Mouse (Mus musculus): ENCODE results near the gene Glrx5. TPM values are rescaled to one million over a fixed set of nuclear protein-coding genes. Genes with fewer than 3 reads are reported as not detected.

Gene Glrx5
- total RNA-seq, 2 experiments from 2014 or later, result 62.9 to 65.1 TPM

GRCm38 (mm10) chr12:105022776-105023175 is 9.7 kb upstream of the Glrx5 start:
- intact Hi-C loops (cut with DNase I), result no loop called here
- DNase-seq (ENCODE audit: extremely low spot score in 1 of 2, low spot score in 2 of 2), result no peak

GRCm38 (mm10) chr12:105025271-105025946 is 7.1 kb upstream of the Glrx5 start:
- intact Hi-C loops (cut with DNase I), result loop anchor here (1.0 kb wide), 1 partner anchor 73 kb away; no protein-coding TSS in a partner anchor
- DNase-seq (ENCODE audit: extremely low spot score in 1 of 2, low spot score in 2 of 2), result peak; percentile 63 to 74

GRCm38 (mm10) chr12:105025947-105026586 is 6.4 kb upstream of the Glrx5 start:
- intact Hi-C loops (cut with DNase I), result loop anchor here (1.0 kb wide), 1 partner anchor 74 kb away; no protein-coding TSS in a partner anchor
- no peak for DNase-seq (ENCODE audit: extremely low spot score in 1 of 2, low spot score in 2 of 2)

GRCm38 (mm10) chr12:105027323-105027991 is 5.0 kb upstream of the Glrx5 start:
- peak in 1 of 2 experiments; percentile 78 for DNase-seq (ENCODE audit: extremely low spot score in 1 of 2, low spot score in 2 of 2)
- intact Hi-C loops (cut with DNase I), result no loop called here

GRCm38 (mm10) chr12:105029890-105030289 is 2.6 kb upstream of the Glrx5 start:
- intact Hi-C loops (cut with DNase I), result loop anchor here (10.0 kb wide), 1 partner anchor 285 kb away; no protein-coding TSS in a partner anchor

GRCm38 (mm10) chr12:105031081-105032058 is 1.1 kb upstream of the Glrx5 start:
- intact Hi-C loops (cut with DNase I), result loop anchor here (10.0 kb wide), 1 partner anchor 287 kb away; no protein-coding TSS in a partner anchor
- no peak for DNase-seq (ENCODE audit: extremely low spot score in 1 of 2, low spot score in 2 of 2)

More at GRCm38 (mm10) chr12:105029890-105030289, 2.6 kb upstream of the Glrx5 start:
- no peak for DNase-seq (ENCODE audit: extremely low spot score in 1 of 2, low spot score in 2 of 2)

- no peak for DNase-seq (ENCODE audit: extremely low spot score in 1 of 2, low spot score in 2 of 2)
- intact Hi-C loops (cut with DNase I), result loop anchor here (10.0 kb wide), 1 partner anchor 288 kb away; no protein-coding TSS in a partner anchor
Observed at GRCm38 (mm10) chr12:105032832-105033775, 616 bp downstream of the Glrx5 start.

- DNase-seq (ENCODE audit: extremely low spot score in 1 of 2, low spot score in 2 of 2), result no peak
- intact Hi-C loops (cut with DNase I), result loop anchor here (10.0 kb wide), 1 partner anchor 289 kb away; no protein-coding TSS in a partner anchor
Observed at GRCm38 (mm10) chr12:105034130-105034769, 1.8 kb downstream of the Glrx5 start.

GRCm38 (mm10) chr12:105038211-105038610 is 5.7 kb downstream of the Glrx5 start:
- no peak for DNase-seq (ENCODE audit: extremely low spot score in 1 of 2, low spot score in 2 of 2)
- intact Hi-C loops (cut with DNase I), result loop anchor here (10.0 kb wide), 1 partner anchor 293 kb away; no protein-coding TSS in a partner anchor

- intact Hi-C loops (cut with DNase I), result loop anchor here (10.0 kb wide), 1 partner anchor 294 kb away; no protein-coding TSS in a partner anchor
- no peak for DNase-seq (ENCODE audit: extremely low spot score in 1 of 2, low spot score in 2 of 2)
Observed at GRCm38 (mm10) chr12:105038918-105039317, 6.4 kb downstream of the Glrx5 start.

GRCm38 (mm10) chr12:105039578-105040289 is 7.2 kb downstream of the Glrx5 start:
- no peak for DNase-seq (ENCODE audit: extremely low spot score in 1 of 2, low spot score in 2 of 2)
- intact Hi-C loops (cut with DNase I), result loop anchor here (10.0 kb wide), 1 partner anchor 295 kb away; no protein-coding TSS in a partner anchor

GRCm38 (mm10) chr12:105040950-105041349 is 8.5 kb downstream of the Glrx5 start:
- DNase-seq (ENCODE audit: extremely low spot score in 1 of 2, low spot score in 2 of 2), result no peak
- intact Hi-C loops (cut with DNase I), result no loop called here

GRCm38 (mm10) chr12:105043081-105043480 is 10.6 kb downstream of the Glrx5 start:
- DNase-seq (ENCODE audit: extremely low spot score in 1 of 2, low spot score in 2 of 2), result no peak
- intact Hi-C loops (cut with DNase I), result no loop called here

GRCm38 (mm10) chr12:105044775-105045174 is 12.3 kb downstream of the Glrx5 start:
- intact Hi-C loops (cut with DNase I), result no loop called here
- no peak for DNase-seq (ENCODE audit: extremely low spot score in 1 of 2, low spot score in 2 of 2)

- intact Hi-C loops (cut with DNase I), result no loop called here
- no peak for DNase-seq (ENCODE audit: extremely low spot score in 1 of 2, low spot score in 2 of 2)
Observed at GRCm38 (mm10) chr12:105048301-105048863, 15.9 kb downstream of the Glrx5 start.

GRCm38 (mm10) chr12:105049813-105050212 is 17.3 kb downstream of the Glrx5 start:
- intact Hi-C loops (cut with DNase I), result loop anchor here (2.0 to 10.0 kb wide), 2 partner anchors 55 to 285 kb away; partner anchors contain the start of gene Tunar
- no peak for DNase-seq (ENCODE audit: extremely low spot score in 1 of 2, low spot score in 2 of 2)
